Mouse (Mus musculus): ENCODE measurements around the gene Ext2. TPM values are rescaled to one million over a fixed set of nuclear protein-coding genes. Genes with fewer than 3 reads are reported as not detected.

Gene Ext2
- polyA plus RNA-seq (2012): 43.1 and 48.8 TPM in 2 replicates

GRCm38 (mm10) chr2:93822045-93822749 is at the start of gene Ext2:
Gene Ext2, minus strand, starts transcription at chr2:93822568.
- no peak for TF ChIP-seq GATA1 (IDR thresholded peaks at IDR 0.05; ENCODE audit: low read length)

GRCm38 (mm10) chr2:93871411-93871925 is 49.1 kb upstream of the Ext2 start:
- TF ChIP-seq GATA1 (IDR thresholded peaks at IDR 0.05; ENCODE audit: low read length): no peak

DNA sequence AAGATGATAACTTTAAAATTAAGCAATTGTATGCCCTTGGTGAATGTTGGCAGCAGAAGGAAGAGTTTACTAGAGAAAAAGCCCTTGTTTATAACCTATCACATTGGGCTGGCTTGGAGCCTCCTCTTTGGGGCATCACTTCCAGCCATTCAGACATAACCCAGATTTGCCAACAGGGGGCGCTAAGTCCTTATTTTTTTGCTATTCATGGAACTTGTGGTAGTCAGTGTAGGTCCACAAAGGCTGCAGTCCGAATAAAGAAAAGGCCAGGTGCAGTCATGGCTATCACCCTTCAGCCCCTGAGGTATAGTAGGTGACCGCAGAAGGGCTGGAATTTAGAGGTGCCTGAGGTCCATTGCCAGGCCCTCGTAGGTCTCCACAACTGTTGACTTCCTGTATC is 48.5 kb upstream of the Ext2 start:
- no peak for TF ChIP-seq GATA1 (IDR thresholded peaks at IDR 0.05; ENCODE audit: low read length)

- no peak for TF ChIP-seq GATA1 (IDR thresholded peaks at IDR 0.05; ENCODE audit: low read length)
These were observed 46.8 kb upstream of the Ext2 start, which contains the start of gene Accsl for GRCm38 (mm10) chr2:93869107-93869600. Gene Accsl, minus strand, starts transcription at chr2:93869157.

DNA sequence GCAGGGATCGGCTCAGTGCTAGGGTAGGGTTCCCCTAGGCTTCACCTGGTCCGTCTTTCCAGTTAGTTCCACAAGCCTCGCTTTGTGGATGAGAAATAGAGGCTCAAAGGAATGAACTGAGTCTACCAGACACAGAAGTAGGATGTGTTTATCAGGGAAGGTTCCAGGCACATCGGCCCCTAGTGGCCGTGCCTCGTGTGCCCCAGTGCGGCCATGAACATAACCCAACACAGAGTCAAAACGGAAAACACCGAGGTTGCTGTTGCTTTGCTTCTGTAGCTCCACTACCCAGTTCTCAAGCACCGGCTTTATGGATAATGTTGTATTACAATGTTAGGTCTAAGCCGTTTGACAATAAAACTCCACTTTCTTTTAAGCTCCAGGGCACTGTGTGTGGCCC is 46.2 kb upstream of the Ext2 start:
- TF ChIP-seq GATA1 (IDR thresholded peaks at IDR 0.05; ENCODE audit: low read length): no peak

- TF ChIP-seq GATA1 (IDR thresholded peaks at IDR 0.05; ENCODE audit: low read length): no peak
These were observed 40.9 kb upstream of the Ext2 start for GRCm38 (mm10) chr2:93863229-93863628.

DNA sequence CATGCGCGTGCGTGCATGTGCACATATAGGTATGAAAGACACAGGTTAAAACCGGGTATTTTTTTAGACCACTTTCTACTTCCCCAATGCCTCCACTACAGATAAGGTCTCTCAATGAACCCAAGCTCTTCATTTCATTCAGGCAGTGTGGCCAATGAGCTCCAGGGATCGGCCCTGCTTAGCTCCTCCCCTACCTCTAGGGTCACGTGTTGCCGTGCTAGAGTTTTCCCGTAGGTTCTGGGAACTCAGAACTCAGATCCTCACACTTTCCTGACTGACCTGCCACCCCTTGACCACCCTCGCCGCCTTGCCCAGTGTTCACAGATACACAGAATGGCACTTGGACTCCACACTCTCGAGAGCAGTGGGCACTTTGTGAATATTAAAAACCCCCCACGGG is 36.5 kb upstream of the Ext2 start:
- TF ChIP-seq GATA1 (IDR thresholded peaks at IDR 0.05; ENCODE audit: low read length): no peak

DNA sequence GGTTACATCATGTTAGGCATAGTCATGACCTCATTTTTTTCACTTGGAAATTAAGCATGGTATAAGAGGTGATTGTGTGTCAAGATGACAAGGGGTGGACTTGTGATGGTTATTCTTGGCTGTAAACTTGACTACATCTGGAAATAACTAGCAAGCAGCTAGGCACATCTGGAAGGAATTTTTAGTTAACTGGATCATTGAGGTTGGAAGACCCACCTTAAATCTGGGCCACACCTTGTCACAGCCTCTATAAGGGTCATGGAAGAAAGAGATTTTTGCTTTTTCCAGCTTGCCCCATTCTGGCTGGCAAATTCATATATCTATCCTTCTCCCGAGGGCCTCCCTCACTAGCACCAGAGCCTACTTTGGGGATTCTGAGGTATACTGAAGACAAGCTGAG is 28.9 kb upstream of the Ext2 start:
- TF ChIP-seq GATA1 (IDR thresholded peaks at IDR 0.05; ENCODE audit: low read length): no peak

- TF ChIP-seq GATA1 (IDR thresholded peaks at IDR 0.05; ENCODE audit: low read length): no peak
These were observed 28.1 kb upstream of the Ext2 start for GRCm38 (mm10) chr2:93850317-93850944.

- no peak for TF ChIP-seq GATA1 (IDR thresholded peaks at IDR 0.05; ENCODE audit: low read length)
These were observed 27.2 kb upstream of the Ext2 start, which contains the start of gene Accs for GRCm38 (mm10) chr2:93849505-93850089. Gene Accs, minus strand, starts transcription at chr2:93849943.

- no peak for TF ChIP-seq GATA1 (IDR thresholded peaks at IDR 0.05; ENCODE audit: low read length)
These were observed 19.0 kb upstream of the Ext2 start for GRCm38 (mm10) chr2:93841349-93841748.

GRCm38 (mm10) chr2:93840109-93840508 is 17.7 kb upstream of the Ext2 start:
- TF ChIP-seq GATA1 (IDR thresholded peaks at IDR 0.05; ENCODE audit: low read length): no peak

DNA sequence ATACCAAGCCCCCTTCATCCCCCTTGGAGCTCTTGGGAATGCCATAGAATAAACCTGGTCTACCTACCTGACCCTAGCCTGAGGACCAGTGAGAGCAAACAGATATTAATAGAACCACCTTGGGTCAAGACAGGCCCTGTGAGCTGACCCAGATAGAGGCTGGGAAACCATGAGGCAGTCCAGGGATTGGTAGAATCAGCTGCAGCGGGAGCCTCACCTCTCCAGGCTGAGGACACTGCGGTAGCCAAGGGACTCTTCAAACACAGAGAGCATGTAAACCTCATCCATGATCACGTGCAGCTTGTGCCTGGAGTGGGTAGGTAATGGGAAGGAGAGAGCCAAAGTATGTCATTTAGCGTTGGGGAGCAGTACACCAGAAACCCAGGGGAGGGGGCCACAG is 16.6 kb upstream of the Ext2 start:
- no peak for TF ChIP-seq GATA1 (IDR thresholded peaks at IDR 0.05; ENCODE audit: low read length)

GRCm38 (mm10) chr2:93836232-93836785 is 13.9 kb upstream of the Ext2 start:
- TF ChIP-seq GATA1 (IDR thresholded peaks at IDR 0.05; ENCODE audit: low read length): no peak

- TF ChIP-seq GATA1 (IDR thresholded peaks at IDR 0.05; ENCODE audit: low read length): no peak
These were observed 13.2 kb upstream of the Ext2 start for GRCm38 (mm10) chr2:93835596-93835995.

- no peak for TF ChIP-seq GATA1 (IDR thresholded peaks at IDR 0.05; ENCODE audit: low read length)
These were observed 1.2 kb upstream of the Ext2 start for GRCm38 (mm10) chr2:93823519-93823918.
